Mouse (Mus musculus) embryonic facial prominence, embryonic 14.5 days (tissue): ENCODE measurements around the gene Dock3. TPM values are rescaled to one million over a fixed set of nuclear protein-coding genes. Genes with fewer than 3 reads are reported as not detected.
A peak's percentile ranks its signal among the peaks of the same experiment; 100 is the strongest.

ENCODE experiments used
- ATAC-seq: fragments of 200-750 bp; cut with Nextera tagmentation; 2 replicates; pipeline ENCODE4 v1.8.0; 2017; ENCODE audit warnings: low read depth, moderate number of reproducible peaks, moderate TSS enrichment
- DNase-seq: peaks from one replicate; pipeline ENCODE4 v3.0.0-alpha.2; 2015; ENCODE audit warnings: low spot score
- H3K27ac ChIP-seq: fragments of 300-500 bp; sonication (generic); replicated peaks from 2 replicates; pipeline ENCODE4 v1.5.1; 2014; ENCODE audit warnings: low read depth, mild to moderate bottlenecking, low read length, moderate library complexity
- H3K27me3 ChIP-seq: fragments of 300-500 bp; sonication (generic); replicated peaks from 2 replicates; pipeline ENCODE4 v1.6.1; 2014; ENCODE audit warnings: low read length; ENCODE audit not compliant: control insufficient read depth, insufficient read depth
- H3K36me3 ChIP-seq: fragments of 300-500 bp; sonication (generic); 2 replicates; pipeline ENCODE4 v1.6.1; 2014; ENCODE audit warnings: low read length, mixed read lengths; ENCODE audit not compliant: control insufficient read depth, insufficient read depth
- H3K4me1 ChIP-seq: fragments of 300-500 bp; sonication (generic); 2 replicates; pipeline ENCODE4 v1.6.1; 2014; ENCODE audit warnings: antibody characterized with exemption, low read length; ENCODE audit not compliant: control insufficient read depth, insufficient read depth
- H3K4me2 ChIP-seq: fragments of 300-500 bp; sonication (generic); 2 replicates; pipeline ENCODE4 v1.6.1; 2014; ENCODE audit warnings: low read depth, mild to moderate bottlenecking, low read length, moderate library complexity, mixed read lengths
- H3K4me3 ChIP-seq: fragments of 300-500 bp; sonication (generic); 2 replicates; pipeline ENCODE4 v1.5.1; 2014; ENCODE audit warnings: low read depth, mild to moderate bottlenecking, low read length
- H3K9ac ChIP-seq: fragments of 300-500 bp; sonication (generic); 2 replicates; pipeline ENCODE4 v1.6.1; 2014; ENCODE audit warnings: low read depth, mild to moderate bottlenecking, low read length, moderate library complexity, mixed read lengths
- H3K9me3 ChIP-seq: fragments of 300-500 bp; sonication (generic); 2 replicates; pipeline ENCODE4 v1.6.1; 2016; ENCODE audit warnings: low read length; ENCODE audit not compliant: control insufficient read depth
- WGBS: fragments of 180-500 bp; shearing (Covaris S2); extraction: QIAGEN DNeasy Blood & Tissue Kit; methylation state at CpG from one replicate; pipeline ENCODE4 v1.1.7; 2014; 5-methylcytosine and 5-hydroxymethylcytosine counted together
- polyA plus RNA-seq: library from polyadenylated mRNA; unstranded; fragments of >200 nt; fragmentation: Nextera tagmentation; extraction: Ambion mirVana; gene quantifications from 2 replicates; pipeline ENCODE4 v1.2.1, GENCODE M21; 2014

The Dock3 gene
- 1.4 and 1.7 TPM in 2 replicates for polyA plus RNA-seq

DNA sequence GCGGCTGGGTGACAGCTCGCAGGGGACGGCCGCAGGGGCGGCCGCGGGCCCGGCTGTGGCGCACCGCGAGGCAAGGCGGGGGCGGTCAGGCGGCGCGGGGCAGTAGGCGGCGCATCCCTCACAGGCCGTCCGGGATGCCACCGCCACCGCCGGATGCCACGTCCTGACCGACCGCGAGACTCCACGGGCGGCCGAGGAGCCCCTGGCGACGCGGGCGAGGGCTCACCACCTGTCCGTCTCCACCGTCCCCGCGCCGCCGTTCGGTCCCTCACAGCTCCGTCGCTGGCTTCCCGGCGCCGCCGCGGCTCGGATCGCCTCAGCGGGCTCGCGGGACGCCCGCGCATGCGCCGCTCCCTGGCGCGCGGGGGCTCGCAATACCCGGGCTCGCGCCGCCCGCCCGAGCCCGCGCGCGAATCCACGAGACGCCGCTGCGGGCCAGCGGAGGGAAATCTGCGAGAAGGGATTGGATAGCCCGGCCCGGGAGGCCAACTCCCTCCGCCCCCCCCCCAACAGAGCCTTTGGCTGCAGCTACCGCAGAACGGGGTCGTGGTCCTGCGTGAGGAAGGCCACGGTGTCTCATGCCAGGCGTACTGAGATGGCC, at the start of gene Dock3:
Dock3 (minus strand) TSS at position 371 of the 601 bp plus-strand sequence.
- 0 out of 2 replicates have a peak, but pooled peaks cover 3% of the 10 kb centered on the region for H3K4me1 ChIP-seq
- no peaks in the 10 kb centered on the region for H3K36me3 ChIP-seq
- peak; percentile 88 for ATAC-seq
- peak within 1 kb of the TSS; percentile 60 for H3K4me3 ChIP-seq
- H3K27ac ChIP-seq: no peak within 1 kb of the TSS
- H3K4me2 ChIP-seq: peak within 1 kb of the TSS; percentile 99
- DNase-seq: peak; percentile 75
- WGBS: 0% methylated on average over 36 of the region's 87 CpGs
- H3K27me3 ChIP-seq: peaks cover 88% of the 10 kb centered on the region
- peak within 1 kb of the TSS; percentile 63 for H3K9ac ChIP-seq
- no peaks in the 10 kb centered on the region for H3K9me3 ChIP-seq

DNA sequence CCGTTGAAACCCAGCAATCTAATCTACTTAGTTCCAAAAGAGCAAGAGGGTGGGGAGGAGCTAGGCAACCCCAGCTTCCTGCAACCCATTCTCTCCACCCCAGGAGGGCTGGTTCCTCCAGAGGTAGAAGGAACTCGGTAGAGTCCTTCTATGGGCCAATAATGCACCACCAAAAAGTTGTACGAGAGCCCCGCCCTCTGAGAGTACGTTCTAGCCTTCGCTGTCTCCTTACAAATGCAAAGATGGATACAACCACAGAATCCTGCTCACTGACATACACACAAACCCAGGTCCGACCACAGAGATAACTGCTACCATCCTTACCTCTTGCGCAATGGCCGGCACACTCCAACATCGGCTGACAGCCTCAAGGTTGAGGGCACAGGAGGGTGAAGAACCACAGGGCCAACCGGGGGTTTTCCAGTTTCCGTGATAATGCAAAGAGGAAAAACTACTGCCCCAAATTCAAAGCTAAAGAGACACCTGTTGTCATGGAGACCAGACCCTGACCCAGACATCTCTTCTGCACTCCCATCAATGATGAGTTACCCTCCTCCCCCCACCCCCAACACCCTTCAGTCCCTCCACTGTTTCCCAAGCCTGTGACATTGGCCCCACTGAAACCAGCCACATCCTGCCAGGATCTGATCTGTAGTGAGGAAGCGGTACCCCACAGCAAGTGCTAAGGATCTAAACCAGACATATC, 48.8 kb upstream of the Dock3 start:
- Histone ChIP-seq H3K4me1 (peaks cover 19% of the 10 kb centered on the region), H3K9me3 (no peaks in the 10 kb centered on the region), H3K36me3 (no peaks in the 10 kb centered on the region), H3K9ac (peak overlapping the region; percentile 52), H3K27me3 (no peaks in the 10 kb centered on the region), H3K27ac (peak overlapping the region; percentile 71; the same call in 1 of the 2 replicates), H3K4me2 (peak overlapping the region; percentile 45), H3K4me3 (0 out of 2 replicates have a peak overlapping the region, but pooled peaks have one; percentile 3)
- ATAC-seq: no peak
- 50% methylated on average over 13 of the region's 13 CpGs for WGBS
- DNase-seq: no peak

DNA sequence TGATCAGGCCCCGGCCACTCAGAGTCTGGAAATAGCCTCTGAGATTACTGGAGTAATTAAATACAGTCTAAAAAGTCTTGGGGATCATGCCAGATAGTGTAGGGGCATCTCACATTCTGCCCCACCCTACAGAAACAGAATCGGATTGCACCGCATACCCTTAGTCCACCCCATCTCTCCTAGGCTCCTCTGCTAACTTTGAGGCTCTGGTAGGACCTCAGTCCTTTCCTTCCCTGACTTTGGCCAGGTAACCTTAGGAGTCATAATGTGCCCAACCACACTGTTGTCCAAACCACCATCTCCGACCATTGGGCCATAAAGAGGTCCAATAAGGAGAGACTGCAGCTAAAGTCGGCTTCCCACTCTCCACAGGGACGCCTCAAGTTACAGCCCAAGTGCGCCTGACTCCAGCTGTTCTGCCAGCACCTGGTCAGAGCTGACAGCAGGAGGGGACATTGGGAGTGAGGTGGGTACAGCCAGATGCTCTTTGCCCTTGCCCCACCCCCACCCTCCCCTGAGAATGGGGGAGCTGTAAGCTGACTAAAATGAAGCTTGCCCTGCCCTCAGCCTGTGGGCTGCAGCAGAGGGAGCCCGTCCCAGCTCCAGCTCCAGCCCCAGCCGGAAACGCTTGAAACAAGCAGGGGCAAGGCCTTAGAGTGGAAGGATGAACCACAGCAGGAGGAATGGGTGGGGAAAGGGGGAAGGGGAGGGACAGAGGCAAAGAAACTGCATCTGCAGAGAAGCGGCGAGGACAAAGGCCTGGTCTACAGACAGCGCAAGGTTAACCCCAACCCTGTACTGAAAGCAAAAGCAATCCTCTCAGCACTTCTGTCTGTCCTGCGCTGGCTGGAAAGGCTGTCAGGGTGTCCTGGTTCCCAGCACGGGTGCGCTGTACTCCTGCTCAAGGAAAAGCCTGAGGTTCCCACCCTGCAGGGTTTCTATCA, 47.9 kb upstream of the Dock3 start:
- DNase-seq: peak; percentile 73
- Histone ChIP-seq H3K9me3 (no peaks in the 10 kb centered on the region), H3K36me3 (no peaks in the 10 kb centered on the region), H3K4me2 (peak overlapping the region; percentile 45), H3K9ac (peak overlapping the region; percentile 52), H3K27ac (peak overlapping the region; percentile 71), H3K4me3 (0 out of 2 replicates have a peak overlapping the region, but pooled peaks have one; percentile 3), H3K4me1 (peaks cover 19% of the 10 kb centered on the region), H3K27me3 (no peaks in the 10 kb centered on the region)
- peak; percentile 82 for ATAC-seq
- WGBS: 17% methylated on average over 16 of the region's 16 CpGs

DNA sequence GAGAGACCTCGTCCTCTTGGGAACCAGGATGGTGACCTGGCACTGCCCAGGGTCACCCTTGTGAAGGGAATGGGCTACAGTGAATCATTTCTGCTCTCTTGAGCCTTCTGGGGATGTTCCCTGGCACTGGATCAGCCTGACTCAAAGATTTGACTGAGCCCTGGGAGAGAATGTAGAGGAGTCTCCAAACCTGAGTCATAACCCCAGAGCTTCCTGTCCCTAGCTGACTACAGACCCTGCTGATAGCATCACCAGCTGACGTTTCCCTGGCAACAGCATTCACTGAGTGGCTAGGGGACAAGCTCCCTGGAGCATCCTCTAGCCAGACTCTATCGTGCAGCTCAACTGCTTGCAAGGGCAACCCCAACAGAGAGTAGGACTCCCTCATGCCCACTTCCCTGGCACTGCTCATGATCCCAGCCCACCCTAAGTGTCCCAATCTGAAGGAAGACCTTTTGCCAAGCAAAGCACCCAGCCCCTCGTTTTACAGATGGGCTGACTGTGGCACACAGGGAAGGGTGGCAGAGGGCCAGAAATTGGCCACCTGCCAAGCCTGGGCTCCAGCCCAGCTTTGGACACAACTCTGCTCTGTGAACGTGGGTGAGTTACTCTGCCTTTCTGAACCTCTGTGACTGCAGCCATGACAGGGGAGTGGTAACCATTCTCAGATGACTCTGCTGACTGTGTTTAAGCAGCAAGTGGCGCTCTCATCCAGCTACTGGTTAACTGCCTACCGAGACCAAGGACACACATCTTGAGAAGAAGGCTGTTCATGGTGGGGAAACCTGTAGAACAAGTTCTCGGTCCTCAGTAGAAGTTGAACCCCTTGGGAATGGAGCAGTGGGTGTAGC, 47.0 kb upstream of the Dock3 start:
- H3K9ac ChIP-seq: no peak overlapping the region
- WGBS: 46% methylated on average over 7 of the region's 8 CpGs
- ATAC-seq: peak; percentile 35

DNA sequence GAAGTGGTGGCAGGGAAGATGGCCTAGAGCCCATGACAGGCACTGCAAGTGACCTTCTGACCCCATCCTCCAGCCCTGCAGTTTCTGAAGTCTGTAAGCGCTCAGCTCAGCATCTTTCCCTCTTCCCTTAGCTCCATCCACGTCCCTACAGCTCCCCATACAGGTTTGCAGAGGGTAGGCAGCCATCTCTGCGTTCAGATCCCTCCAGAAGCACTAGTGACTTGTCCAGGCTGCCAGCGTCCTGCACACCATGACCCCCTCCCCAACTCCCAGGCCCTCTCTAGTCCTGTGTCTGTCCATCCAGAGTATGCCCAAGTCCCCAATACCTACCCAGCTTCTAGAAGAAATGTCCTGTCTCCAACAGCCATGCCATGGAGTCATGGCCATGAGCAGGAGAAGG, 46.4 kb upstream of the Dock3 start:
- no peak overlapping the region for H3K4me2 ChIP-seq
- H3K27me3 ChIP-seq: no peaks in the 10 kb centered on the region
- DNase-seq (no peak), ATAC-seq (no peak)
- H3K27ac ChIP-seq: no peak overlapping the region
- 49% methylated on average over 4 of the region's 4 CpGs for WGBS
- no peaks in the 10 kb centered on the region for H3K36me3 ChIP-seq
- H3K9me3 ChIP-seq: no peaks in the 10 kb centered on the region
- H3K4me3 ChIP-seq: no peak overlapping the region
- no peak overlapping the region for H3K9ac ChIP-seq
- H3K4me1 ChIP-seq: peaks cover 19% of the 10 kb centered on the region

More for the DNA sequence above, 47.0 kb upstream of the Dock3 start:
- Histone ChIP-seq H3K4me3 (no peak overlapping the region), H3K27me3 (no peaks in the 10 kb centered on the region), H3K9me3 (no peaks in the 10 kb centered on the region), H3K4me1 (peaks cover 19% of the 10 kb centered on the region), H3K4me2 (no peak overlapping the region), H3K36me3 (no peaks in the 10 kb centered on the region), H3K27ac (no peak overlapping the region)
- DNase-seq: peak; percentile 86

DNA sequence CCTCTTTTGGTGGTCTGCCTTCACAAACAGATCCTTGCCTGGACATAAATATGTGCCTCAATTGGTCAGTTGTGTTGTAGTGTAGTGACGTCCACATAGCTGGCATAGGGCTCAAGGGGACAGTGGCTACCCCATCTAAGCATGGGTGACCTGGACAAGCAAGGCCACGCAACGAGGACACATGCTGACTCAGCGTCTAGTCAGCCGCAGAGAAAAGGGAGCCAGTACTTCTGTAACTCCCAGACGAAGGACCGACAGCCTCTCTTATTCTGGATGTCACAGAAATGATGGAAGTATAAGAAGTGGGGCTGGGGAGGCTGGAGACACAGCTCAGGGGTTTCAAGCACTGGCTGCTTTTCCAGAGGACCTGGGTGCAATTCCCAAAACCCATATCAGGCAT, 45.9 kb upstream of the Dock3 start:
- Histone ChIP-seq H3K27ac (no peak overlapping the region), H3K9ac (no peak overlapping the region), H3K36me3 (no peaks in the 10 kb centered on the region), H3K4me2 (no peak overlapping the region), H3K9me3 (no peaks in the 10 kb centered on the region), H3K4me3 (no peak overlapping the region), H3K27me3 (no peaks in the 10 kb centered on the region), H3K4me1 (peaks cover 19% of the 10 kb centered on the region)
- 70% methylated on average over 7 of the region's 7 CpGs for WGBS
- ATAC-seq: no peak
- DNase-seq: no peak

DNA sequence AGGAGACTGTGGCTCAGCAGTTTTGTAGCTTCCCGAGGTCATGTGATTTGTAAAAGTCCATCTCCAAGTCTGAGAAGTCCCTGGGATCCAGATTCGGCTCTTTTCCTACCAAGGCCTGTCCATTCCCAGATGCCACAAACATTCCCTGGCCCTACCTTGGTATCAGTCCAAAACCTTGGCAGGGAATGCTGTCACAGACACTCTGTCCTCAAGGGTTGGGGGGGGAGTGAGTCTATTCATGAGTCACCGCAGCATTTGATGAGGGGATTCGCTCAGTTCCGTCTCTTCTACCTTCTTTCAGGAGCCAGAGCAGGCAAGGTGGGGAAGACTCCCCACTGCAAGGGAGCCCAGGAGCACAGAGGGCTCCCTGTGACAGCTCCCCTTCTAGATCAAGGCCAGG, 44.0 kb upstream of the Dock3 start:
- Histone ChIP-seq H3K27me3 (no peaks in the 10 kb centered on the region), H3K9ac (no peak overlapping the region), H3K9me3 (no peaks in the 10 kb centered on the region), H3K36me3 (no peaks in the 10 kb centered on the region), H3K4me2 (no peak overlapping the region), H3K27ac (no peak overlapping the region), H3K4me1 (peaks cover 19% of the 10 kb centered on the region), H3K4me3 (no peak overlapping the region)
- WGBS: 82% methylated on average over 5 of the region's 5 CpGs
- ATAC-seq (no peak), DNase-seq (no peak)

DNA sequence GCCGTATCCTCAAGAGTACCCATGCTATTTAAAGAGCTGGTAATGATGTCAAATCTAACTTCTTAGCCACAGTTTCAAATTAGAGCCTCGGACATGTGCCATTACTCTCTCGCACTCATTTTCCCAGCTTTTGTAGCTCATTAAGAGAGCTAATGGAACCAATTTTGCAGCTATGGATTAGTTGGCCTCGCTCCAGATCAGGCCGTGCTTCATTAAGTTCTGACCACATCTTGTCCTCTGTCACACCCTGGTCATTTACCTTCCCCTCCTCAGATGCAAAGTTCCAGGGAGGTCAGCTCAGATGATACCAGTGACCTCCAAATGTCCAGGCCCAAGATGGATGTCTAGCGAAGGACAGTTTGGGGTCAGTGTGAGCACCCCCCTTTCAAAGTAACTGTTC, 43.0 kb upstream of the Dock3 start:
- no peak overlapping the region for H3K27ac ChIP-seq
- no peaks in the 10 kb centered on the region for H3K36me3 ChIP-seq
- H3K9me3 ChIP-seq: no peaks in the 10 kb centered on the region
- no peak overlapping the region for H3K4me2 ChIP-seq
- H3K9ac ChIP-seq: no peak overlapping the region
- peaks cover 11% of the 10 kb centered on the region for H3K4me1 ChIP-seq
- H3K4me3 ChIP-seq: no peak overlapping the region
- ATAC-seq: no peak
- no peaks in the 10 kb centered on the region for H3K27me3 ChIP-seq
- no peak for DNase-seq
- 77% methylated on average over 6 of the region's 6 CpGs for WGBS
